Mouse (Mus musculus) spleen, postnatal 14 days (tissue): ENCODE results near the gene Rnf115.
"Not testable (repeated sequence)": the region's sequence is repeated elsewhere in the genome, so short reads cannot be mapped to it uniquely, and the experiment has no call there.

Experiments
- DNase-seq, 2 experiments: peaks; one replicate each; pipeline ENCODE4 v3.0.0; 2021 to 2022; ENCODE audit warnings: low spot score in 2 of 2

The Rnf115 gene

GRCm38 (mm10) chr3:96707903-96708683, 19.4 kb upstream of the Rnf115 start, which contains the start of gene Nudt17:
Nudt17 (minus strand) TSS chr3:96708562.
- peak; percentile 46 to 77 for DNase-seq

DNA sequence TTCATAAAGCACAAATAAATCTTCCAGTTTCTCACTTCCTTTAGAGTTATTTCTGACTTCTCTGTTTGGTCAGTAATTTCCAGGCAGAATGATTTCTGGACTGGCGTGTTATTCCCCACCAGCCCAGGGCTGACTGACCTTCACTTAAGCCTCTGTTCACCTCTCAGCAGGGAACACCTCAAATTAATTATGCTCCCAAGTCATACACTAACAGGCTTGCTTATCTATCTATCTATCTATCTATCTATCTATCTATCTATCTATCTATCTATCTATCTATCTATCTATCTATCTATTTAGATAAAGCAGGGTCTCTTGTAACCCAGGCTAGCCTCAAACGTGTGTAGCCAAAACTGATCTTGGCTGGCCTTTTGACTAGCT, 18.8 kb upstream of the Rnf115 start:
- DNase-seq: no peak

DNA sequence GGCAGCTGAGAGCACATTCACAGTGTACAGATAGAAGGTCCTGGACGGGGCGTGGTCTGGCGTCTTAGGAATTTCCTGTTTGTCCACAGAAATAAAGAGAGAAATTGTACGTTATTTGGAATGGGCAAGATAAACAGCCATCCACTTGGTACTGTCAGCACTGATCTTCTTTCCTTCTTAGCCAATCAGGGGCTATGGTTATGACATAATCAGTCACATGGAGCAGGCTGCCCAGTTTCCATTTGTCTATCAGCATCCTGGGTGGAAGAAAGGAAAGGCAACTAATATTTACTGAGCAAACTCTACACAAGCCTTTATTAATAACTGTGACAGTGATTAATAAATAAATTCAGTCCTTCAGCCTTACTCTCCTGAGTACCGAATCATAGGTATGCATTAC, 13.2 kb upstream of the Rnf115 start:
- no peak for DNase-seq

- DNase-seq: no peak
Observed at GRCm38 (mm10) chr3:96715854-96716253, 11.6 kb upstream of the Rnf115 start.

- DNase-seq: no peak
Observed at GRCm38 (mm10) chr3:96719173-96719572, 8.3 kb upstream of the Rnf115 start.

- DNase-seq: no peak
Observed at GRCm38 (mm10) chr3:96727828-96728633, 567 bp downstream of the Rnf115 start.

- DNase-seq: no peak
Observed at GRCm38 (mm10) chr3:96728634-96729402, 1.4 kb downstream of the Rnf115 start.

DNA sequence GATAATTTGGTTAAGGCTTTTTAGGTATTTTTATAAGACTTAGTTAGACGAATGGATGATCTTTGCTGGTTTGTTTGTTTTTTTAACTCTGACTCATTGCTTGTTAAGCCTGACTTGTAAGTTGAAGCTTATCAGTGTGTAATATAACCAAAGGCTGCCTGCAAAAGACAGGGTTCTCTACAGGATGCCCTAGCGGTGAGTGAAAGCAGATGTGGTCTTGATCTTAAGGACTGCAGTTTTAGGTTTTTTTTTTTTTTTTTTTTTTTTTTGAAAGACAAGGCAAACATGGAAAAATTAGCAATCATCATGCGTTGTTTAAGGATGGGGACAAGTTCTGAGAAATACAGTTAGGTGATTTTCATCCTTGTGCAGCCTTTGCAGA, 1.9 kb downstream of the Rnf115 start:
- DNase-seq: no peak

DNA sequence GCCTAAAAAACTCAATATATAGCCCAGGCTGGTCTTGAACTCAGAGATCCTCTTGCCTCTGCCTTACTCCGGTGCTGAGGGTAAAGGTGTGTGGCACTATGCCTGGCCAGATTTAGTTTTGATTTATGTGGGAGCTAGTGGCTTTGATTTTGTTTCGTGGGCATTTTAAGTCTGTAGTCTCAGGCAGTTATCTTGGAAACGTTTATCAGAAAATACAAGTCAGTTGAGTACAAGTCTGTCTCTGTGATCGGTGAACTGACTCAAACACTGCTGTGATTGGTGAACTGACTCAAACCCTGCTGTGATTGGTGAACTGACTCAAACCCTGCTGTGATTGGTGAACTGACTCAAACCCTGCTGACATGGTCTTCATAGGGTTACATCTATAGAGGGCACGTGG, 3.3 kb downstream of the Rnf115 start:
- DNase-seq: no peak

DNA sequence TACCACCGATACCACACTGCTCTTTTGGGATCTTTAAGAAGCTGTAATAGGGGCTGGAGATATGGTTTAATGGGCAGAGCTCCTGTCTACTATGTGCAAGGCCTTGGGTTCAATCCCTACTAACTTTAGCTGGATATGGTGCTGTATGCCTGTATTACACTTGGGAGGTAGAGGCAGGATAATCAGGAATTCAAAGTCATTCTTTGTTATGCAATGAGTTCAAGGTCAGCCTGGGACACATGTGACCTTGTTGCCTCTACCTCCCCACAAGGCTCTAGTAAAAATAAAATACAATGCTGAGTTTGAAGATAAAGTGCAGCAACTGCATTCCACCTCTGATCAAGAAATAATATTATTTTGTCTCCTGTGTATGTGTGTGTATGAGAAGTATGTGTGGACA, 6.5 kb downstream of the Rnf115 start:
- DNase-seq: no peak

DNA sequence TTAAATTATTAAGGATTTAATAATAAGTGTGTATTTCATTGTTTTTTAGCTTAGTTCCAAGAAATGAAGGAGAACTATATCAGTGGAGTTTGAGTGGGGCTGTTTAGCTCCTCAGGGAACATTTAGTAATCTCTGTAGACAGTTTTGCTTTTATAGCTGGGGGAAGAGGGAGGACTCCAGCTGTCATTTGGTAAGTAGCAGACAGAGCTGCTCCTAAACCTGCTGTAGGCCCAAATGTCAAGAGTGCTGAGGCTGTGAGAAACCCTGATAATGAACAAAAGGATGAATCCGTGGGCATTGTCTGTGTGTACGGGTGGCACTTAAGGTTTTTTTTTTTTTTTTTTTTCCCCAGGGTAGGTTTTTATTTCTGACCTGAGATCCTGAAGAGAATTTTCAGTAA, 7.7 kb downstream of the Rnf115 start:
- no peak for DNase-seq

DNA sequence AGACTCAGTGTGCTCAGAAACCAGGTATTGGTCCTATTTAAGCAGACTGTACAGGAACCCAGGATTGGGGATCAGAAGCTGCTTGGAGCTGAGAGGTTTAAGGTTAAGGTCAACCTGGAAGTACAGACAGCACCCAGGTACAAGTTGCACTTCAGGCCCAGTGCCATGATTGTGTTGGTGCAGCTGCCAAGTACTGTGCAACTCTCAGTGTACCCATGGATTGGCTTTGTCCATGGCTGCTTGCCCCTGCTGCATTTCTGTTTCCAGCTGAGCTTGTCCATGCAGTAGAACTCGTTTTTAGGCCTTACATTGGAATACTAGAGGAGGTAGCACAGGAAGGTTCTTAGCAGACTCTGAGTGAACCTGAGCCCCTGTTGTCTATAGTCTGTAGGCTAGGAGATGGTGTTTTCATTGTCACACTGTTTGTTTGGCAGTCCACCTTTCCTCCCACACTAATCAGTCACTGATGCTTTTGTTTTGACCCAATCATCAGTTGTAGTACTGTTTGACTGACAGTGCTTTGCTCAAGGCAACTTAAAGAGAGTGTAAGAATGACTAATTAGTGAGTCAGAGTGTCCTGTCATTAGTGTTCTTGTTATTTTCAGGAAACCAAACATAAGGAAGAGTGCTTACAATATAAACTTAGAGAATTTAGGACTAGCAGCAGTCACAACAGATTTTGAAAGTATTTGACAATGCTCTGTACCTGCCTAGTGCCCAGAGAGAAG, 9.7 kb downstream of the Rnf115 start:
- DNase-seq: no peak

DNA sequence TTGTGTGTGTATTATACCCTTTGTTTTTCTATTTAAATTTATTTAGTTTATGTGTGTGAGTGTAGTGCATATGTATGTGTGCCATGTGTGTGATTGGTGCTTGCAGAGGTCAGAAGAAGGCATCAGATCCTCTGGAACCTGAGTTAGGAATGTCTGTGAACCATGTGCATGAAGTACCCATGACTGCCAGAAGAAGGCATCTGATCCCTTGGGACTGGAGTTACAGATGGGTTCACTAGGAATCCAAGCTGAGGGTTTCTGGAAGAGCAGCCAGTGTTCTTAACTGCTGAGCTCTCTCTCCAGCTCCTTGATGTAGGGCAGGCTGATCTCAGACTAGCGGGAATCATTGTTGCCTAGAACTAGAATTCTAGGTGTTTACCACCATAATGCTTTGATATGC, 10.5 kb downstream of the Rnf115 start:
- no peak for DNase-seq

DNA sequence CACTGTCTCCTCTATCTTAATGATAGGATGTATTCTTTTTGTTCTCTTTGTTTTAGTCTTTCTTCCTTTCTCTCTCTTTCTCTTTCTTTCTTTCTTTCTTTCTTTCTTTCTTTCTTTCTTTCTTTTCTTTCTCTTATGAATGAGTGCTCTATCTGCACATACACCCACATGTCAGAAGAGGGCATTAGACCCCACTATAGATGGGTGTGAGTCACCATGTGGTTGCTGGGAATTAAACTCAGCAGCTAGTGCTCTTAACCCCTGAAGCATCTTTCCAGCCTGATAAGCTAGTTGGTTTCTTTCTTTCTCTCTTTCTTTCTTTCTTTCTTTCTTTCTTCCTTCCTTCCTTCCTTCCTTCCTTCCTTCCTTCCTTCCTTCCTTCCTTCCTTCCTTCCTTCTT, 12.8 kb downstream of the Rnf115 start:
- DNase-seq: not testable (repeated sequence)

DNA sequence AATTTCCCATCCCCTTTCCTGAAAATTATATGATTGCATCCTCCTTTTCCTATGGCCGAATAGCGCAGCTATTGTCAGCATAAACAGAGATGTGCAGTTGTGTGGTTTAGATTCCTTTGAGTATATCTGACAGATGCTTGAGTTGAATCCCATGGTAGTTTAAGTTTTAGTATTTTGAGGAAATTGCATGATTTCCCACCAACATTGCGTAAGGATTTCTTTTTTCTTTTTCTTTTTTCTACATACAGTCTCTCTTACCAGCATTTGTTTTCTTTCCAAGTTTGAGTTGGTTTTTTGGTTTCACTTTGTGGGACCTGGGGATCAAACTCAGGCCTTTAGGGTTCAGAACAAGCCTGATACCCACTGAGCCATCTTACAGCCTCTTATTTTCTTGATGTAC, 16.9 kb downstream of the Rnf115 start:
- DNase-seq: no peak

DNA sequence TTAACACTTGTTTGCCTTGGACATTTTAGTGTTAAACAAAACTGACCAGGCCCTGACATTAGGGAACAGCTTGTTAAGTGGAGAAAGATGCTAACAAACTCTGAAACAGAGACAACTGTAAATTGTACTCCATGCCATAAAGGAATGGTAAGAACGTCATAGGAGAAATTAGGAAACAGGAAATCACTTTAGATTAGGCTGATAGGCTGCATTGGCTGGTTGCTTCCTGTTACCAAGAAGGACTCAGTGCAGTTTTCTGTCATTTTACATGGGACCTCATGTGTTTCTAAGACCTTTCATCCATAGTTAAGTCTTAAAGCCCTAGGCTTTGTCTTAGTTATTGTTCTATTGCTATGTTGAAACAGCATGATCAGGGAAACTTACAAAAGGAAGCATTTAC, 19.4 kb downstream of the Rnf115 start:
- no peak for DNase-seq

- DNase-seq: no peak
Observed at GRCm38 (mm10) chr3:96755935-96756334, 28.5 kb downstream of the Rnf115 start.

DNA sequence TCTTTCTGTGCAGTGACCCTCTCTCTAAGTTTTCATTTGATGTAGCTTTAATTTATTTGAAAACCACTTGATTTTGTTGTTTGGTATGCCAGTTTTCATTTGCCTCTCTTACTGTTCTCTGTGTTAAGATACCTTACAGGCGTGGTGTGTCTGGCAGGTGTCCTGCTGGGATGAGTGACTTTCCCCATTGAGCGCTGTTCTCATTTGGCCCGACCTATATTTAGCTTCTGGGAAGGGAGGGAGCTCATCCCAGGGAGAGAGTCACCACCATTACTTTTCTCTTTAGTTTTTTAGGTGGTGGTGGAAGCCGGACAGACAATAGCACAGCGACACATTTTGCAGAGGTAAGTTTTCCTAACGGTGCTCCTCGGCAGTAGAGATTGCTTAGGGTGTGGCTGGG, 30.2 kb downstream of the Rnf115 start:
- DNase-seq: no peak

GRCm38 (mm10) chr3:96759695-96760094, 32.2 kb downstream of the Rnf115 start:
- no peak for DNase-seq

- no peak for DNase-seq
Observed at GRCm38 (mm10) chr3:96764528-96764927, 37.1 kb downstream of the Rnf115 start.

DNA sequence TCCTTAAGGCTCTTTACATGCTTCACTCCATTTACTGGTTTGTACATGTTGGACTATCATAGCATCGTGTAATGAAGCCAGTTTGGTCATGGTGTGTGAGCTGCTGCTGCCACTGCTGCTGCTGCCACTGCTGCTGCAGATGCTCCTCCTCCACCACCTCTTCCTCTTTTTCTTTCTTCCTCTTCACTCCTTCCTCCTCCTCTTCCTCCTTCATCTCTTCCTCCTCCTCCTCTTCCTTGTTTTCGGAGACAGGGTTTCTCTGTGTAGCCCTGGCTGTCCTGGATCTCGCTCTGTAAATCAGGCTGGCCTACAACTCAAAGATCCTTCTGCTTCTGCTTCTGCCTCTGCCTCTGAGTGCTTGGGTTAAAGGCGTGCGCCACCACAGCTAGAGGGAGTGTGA, 42.5 kb downstream of the Rnf115 start:
- no peak for DNase-seq

- no peak for DNase-seq
Observed at GRCm38 (mm10) chr3:96772949-96773348, 45.5 kb downstream of the Rnf115 start.
